Mouse (Mus musculus) left cerebral cortex, adult 2 months (tissue): Measurements from ENCODE around the gene S100a2. TPM values are rescaled to one million over a fixed set of nuclear protein-coding genes. Genes with fewer than 3 reads are reported as not detected.

Experiments used
- DNase-seq, 2 experiments: peaks; one replicate each; pipeline ENCODE4 v3.0.0; 2021 to 2022; ENCODE audit warnings: low spot score in 2 of 2, mixed read lengths in 1 of 2; ENCODE audit errors: extremely low spot score in 1 of 2
- H3K27ac ChIP-seq: fragments of 200-600 bp; 2 replicates; pipeline ENCODE4 v1.8.1; 2022
- H3K4me3 ChIP-seq: fragments of 200-600 bp; 2 replicates; pipeline ENCODE4 v1.8.1; 2022
- CTCF ChIP-seq: fragments of 200-600 bp; IDR thresholded peaks from 2 replicates; pipeline ENCODE4 v1.8.1; 2022; ENCODE audit warnings: antibody characterized with exemption, mild to moderate bottlenecking, moderate library complexity
- intact Hi-C: fragments of 180-260 bp; cut with DNase I; formaldehyde crosslinking; loops from one replicate; pipeline ENCODE4 v1.15.1; 2025
- total RNA-seq, 2 experiments: library from RNA; stranded (reverse); gene quantifications; 2 replicates each; pipeline ENCODE4 v1.2.3; 2021

The S100a2 gene
- total RNA-seq, 2 experiments from 2014 or later = not detected

DNA sequence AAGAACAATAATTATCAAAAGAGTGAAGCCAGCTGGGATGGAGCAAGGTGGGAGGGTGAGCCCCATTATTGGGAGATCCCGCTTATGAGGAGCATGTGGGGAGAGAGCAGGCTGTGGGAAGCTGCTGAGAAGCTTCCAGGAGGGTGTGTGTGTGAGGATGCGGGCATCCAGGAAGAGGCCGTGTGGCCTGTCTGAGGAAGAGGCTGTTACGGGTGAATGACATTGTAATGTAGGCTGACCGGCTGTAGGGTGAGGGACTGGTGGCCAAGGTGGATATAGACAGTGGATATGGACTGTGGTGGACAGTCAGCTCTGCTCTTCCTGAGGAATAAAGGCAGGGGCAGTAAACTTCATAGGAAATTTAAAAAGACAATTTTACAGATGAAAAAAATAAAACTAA lies 35.4 kb downstream of the S100a2 start:
- Histone ChIP-seq H3K27ac (no peak overlapping the region), H3K4me3 (no peak overlapping the region)
- no peak for DNase-seq
- no peak for TF ChIP-seq CTCF
- intact Hi-C loops = no loop called here

DNA sequence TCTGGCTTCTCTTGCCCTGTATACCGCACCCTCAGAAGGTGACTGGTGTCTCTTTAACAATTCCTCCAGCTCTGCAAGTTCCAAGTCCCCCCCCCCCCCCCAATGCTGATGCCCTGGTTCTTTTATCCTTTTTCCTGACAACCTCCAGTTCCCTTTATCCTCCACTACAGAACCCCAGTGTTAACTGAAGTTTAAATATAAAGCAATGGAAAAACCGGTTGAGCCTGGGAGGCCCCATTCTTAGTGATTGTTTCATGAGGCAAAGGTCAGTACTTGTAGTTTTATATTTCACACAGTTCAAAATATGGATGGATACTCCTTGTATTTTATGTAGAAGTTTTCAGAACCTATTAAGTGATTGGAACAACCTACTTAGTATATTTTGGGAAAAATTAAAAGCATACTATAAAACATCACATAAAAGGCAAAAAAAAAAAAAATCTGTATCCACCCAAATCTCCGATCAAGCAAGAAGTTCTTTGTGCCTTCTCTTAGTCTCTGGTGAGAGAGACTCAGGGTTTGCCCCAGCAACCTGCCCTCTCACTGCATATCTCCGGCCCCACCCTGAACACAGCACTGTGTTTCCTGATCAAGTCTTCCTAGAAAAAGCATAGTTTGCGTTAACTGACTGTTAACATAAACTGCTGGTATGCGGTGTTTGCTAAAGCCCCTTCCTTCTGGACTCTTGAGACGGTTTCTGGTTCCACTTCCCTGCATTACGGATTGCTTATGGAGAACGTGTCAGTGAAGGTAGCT lies 36.4 kb downstream of the S100a2 start:
- intact Hi-C loops = no loop called here
- no peak for TF ChIP-seq CTCF
- no peak for DNase-seq

DNA sequence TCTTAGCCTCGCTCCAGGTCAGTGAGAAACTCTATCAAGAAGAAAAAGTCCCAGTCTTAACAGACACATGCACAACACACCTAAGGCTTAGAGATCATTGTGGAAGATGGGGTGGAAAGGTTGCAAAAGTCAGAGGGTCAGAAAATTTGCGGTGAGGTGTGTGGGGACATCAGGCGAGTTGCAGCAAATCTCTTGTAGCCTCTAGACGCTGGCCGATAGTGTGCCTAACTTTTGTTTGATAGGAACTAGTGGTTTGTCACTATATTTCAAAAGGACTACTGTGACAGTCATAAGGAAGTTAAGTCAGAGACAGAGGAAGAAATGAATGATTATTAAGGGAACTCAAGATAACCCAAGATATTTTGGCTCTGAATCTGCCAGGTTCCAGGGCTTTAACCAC lies 37.3 kb downstream of the S100a2 start:
- intact Hi-C loops = no loop called here
- TF ChIP-seq CTCF = no peak
- Histone ChIP-seq H3K4me3 (no peak overlapping the region), H3K27ac (no peak overlapping the region)
- no peak for DNase-seq

More for the DNA sequence above, 36.4 kb downstream of the S100a2 start:
- Histone ChIP-seq H3K4me3 (no peak overlapping the region), H3K27ac (no peak overlapping the region)

DNA sequence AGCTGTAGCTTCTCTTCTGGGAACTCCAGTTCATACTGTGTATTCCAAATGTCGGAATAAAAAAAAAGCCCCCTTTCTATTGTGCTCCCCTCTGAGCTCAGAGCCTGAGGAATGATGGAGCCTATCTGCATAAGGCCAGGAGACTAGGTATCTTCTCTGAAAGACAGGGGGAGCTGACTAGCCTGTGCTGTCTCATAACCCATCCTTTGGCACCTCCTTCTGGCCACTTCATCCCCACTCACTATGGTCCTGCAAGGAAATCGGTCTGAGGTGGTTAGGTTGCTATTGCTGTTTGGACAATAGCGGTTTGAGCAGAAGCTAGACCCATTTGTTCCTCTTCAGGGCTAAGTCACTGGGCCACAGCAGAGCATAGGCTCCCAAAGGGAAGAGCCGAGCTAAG lies 37.8 kb downstream of the S100a2 start:
- no peak overlapping the region for H3K4me3 ChIP-seq
- peak; percentile 56 for TF ChIP-seq CTCF
- DNase-seq = no peak
- H3K27ac ChIP-seq = no peak overlapping the region
- intact Hi-C loops = no loop called here

- H3K4me3 ChIP-seq = no peak overlapping the region
- no peak overlapping the region for H3K27ac ChIP-seq
- no peak for DNase-seq
- intact Hi-C loops = no loop called here
- no peak for TF ChIP-seq CTCF
Measured at GRCm38 (mm10) chr3:90629298-90629697, 39.3 kb downstream of the S100a2 start.

DNA sequence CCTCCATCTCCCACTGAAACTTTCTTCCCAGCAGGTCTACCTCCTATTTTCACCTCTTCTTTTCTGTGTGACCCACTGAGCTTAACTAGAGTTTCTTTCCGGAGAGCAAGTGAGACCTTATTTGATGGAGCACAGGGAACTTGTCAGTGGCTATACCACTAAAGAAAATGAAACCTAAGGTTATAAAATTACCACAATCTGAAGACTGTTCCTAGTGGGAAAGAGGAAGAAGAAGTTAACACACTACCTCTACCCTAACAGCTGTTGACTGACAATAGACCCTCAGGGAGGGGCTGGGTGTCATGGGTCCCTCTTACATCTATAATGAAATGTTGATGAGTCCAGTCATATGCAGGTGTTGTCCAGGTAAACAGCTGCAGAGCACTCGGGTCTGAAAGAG lies 41.9 kb downstream of the S100a2 start:
- DNase-seq = no peak
- no peak for TF ChIP-seq CTCF
- H3K27ac ChIP-seq = no peak overlapping the region
- intact Hi-C loops = no loop called here
- no peak overlapping the region for H3K4me3 ChIP-seq

DNA sequence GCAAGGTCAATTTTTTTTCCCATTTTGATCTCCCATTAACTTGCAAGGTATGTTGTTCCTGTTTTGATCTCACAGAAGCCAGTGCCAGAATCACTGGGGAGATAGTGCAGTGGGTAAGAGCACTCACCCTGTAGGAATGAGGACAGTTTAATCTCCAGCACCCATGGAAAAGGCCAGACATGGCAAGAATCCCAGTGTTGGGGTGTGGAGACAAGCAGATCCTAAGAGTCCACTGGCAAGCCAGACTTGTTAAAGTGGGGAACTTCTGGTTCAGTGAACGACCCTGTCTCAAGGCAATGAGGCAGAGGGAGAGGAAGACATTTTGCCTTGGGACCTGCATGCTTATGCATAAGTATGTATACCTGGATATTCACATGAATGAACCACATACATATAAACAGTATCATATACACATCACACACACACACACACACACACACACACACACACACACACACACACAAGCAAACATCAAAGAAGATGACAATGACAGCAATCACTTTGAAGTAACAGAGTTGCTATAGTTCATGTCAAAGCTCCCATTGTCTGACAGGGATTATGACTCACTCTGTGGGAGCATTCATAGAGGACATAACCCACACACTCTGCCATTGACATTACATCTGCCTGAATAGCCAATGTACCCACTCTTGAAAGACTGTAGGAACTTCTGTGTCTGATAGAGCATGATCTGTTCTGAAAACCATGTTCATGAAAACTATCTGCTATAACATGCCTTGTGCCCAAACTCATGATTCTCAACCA lies 48.6 kb downstream of the S100a2 start:
- TF ChIP-seq CTCF = no peak
- intact Hi-C loops = no loop called here
- no peak for DNase-seq
- Histone ChIP-seq H3K4me3 (no peak overlapping the region), H3K27ac (no peak overlapping the region)

GRCm38 (mm10) chr3:90639511-90640154 lies 49.6 kb downstream of the S100a2 start:
- Histone ChIP-seq H3K27ac (no peak overlapping the region), H3K4me3 (no peak overlapping the region)
- TF ChIP-seq CTCF = peak; percentile 63
- DNase-seq = no peak
- intact Hi-C loops = no loop called here

DNA sequence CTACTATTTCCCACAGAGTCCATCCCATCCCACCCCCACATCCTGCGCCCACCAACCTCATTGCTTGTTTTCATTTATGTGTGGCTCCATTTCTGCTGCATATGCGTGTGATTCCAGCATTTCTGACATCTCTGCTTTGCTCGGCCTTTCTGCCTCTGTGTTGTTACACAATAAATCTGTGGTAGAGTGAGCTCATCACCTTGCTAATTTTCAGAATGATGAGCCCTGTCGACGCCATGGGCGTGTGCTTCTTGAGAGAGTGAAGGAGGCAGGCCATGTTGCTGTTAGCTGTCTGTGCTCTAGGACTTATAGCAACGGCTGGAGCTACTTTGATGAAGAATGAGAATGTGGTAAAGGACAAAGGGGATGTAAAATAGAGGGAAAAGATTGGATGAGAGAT lies 50.9 kb downstream of the S100a2 start:
- no peak for DNase-seq
- Histone ChIP-seq H3K27ac (no peak overlapping the region), H3K4me3 (no peak overlapping the region)
- no peak for TF ChIP-seq CTCF
- intact Hi-C loops = no loop called here

Other genes starting within 250 kb of the S100a2 start
- gene Slc27a3, start 200.3 kb upstream of the S100a2 start, total RNA-seq = 1 to 10 TPM; 8.1 to 8.3 TPM
- gene Ints3, start 156.6 kb upstream of the S100a2 start, total RNA-seq = 10 to 100 TPM; 62.1 to 65.7 TPM
- gene Npr1, start 124.4 kb upstream of the S100a2 start, total RNA-seq = 1 to 10 TPM; 3.3 TPM
- 10 to 100 TPM; 75.1 to 92.3 TPM for gene Ilf2, start 114.1 kb upstream of the S100a2 start, total RNA-seq
- gene Snapin, start 99.2 kb upstream of the S100a2 start, total RNA-seq = 10 to 100 TPM; 48.8 to 50.9 TPM
- gene Chtop, start 80.7 kb upstream of the S100a2 start, total RNA-seq = 100 to 1,000 TPM; 164 TPM
- 100 to 1,000 TPM; 119 to 123 TPM for gene S100a1, start 75.9 kb upstream of the S100a2 start, total RNA-seq
- 10 to 100 TPM; 15.4 to 18.1 TPM for gene S100a13, start 75.8 kb upstream of the S100a2 start, total RNA-seq
- under 1 TPM in 1 of 2 experiments, not detected in 1; 0.34 TPM for gene S100a14, start 63.4 kb upstream of the S100a2 start, total RNA-seq
- 10 to 100 TPM; 60.2 to 70.1 TPM for gene S100a16, start 53.0 kb upstream of the S100a2 start, total RNA-seq
- gene S100a3, start 29.7 kb upstream of the S100a2 start, total RNA-seq = under 1 TPM; 0.56 to 0.81 TPM
- gene Gm42674, start 11.7 kb downstream of the S100a2 start, total RNA-seq = not detected
- gene S100a4, start 13.5 kb downstream of the S100a2 start, total RNA-seq = 1 to 10 TPM; 4.6 to 4.8 TPM
- not detected for gene S100a5, start 18.3 kb downstream of the S100a2 start, total RNA-seq
- 10 to 100 TPM; 28.8 to 31.0 TPM for gene S100a6, start 22.6 kb downstream of the S100a2 start, total RNA-seq
- 1 to 10 TPM in 1 of 2 experiments, under 1 TPM in 1; 0.72 to 1.1 TPM for gene S100a7a, start 63.8 kb downstream of the S100a2 start, total RNA-seq
- gene S100a8, start 78.7 kb downstream of the S100a2 start, total RNA-seq = 1 to 10 TPM in 1 of 2 experiments, not detected in 1; 3.0 TPM
- 1 to 10 TPM in 1 of 2 experiments, not detected in 1; 2.1 TPM for gene S100a9, start 105.5 kb downstream of the S100a2 start, total RNA-seq
- gene Pglyrp4, start 136.7 kb downstream of the S100a2 start, total RNA-seq = not detected
- not detected for gene Gm5849, start 187.6 kb downstream of the S100a2 start, total RNA-seq